Mouse (Mus musculus) limb, embryonic 10.5 days (tissue): ENCODE measurements at regions not wholly inside any gene's neighbourhood (a gene's known extent, or its start where the extent isn't known, plus 50 kb on each side); places are given as distances from the start of the nearest gene placed in this dataset.
A peak's percentile ranks its signal among the peaks of the same experiment; 100 is the strongest.

ENCODE experiments used
- DNase-seq: peaks from one replicate; pipeline ENCODE4 v3.0.0-alpha.2; 2017; ENCODE audit warnings: low spot score
- H3K27ac ChIP-seq: fragments of 300-500 bp; sonication (generic); 2 replicates; pipeline ENCODE4 v1.5.1; 2016; ENCODE audit warnings: mild to moderate bottlenecking
- H3K27me3 ChIP-seq: fragments of 300-500 bp; sonication (generic); 2 replicates; pipeline ENCODE4 v1.6.1; 2016; ENCODE audit warnings: low read depth, mild to moderate bottlenecking; ENCODE audit not compliant: poor library complexity, severe bottlenecking
- H3K36me3 ChIP-seq: fragments of 300-500 bp; sonication (generic); 2 replicates; pipeline ENCODE4 v1.6.1; 2016; ENCODE audit warnings: mild to moderate bottlenecking, moderate library complexity
- H3K4me1 ChIP-seq: fragments of 300-500 bp; sonication (generic); 2 replicates; pipeline ENCODE4 v1.6.1; 2016
- H3K4me3 ChIP-seq: fragments of 300-500 bp; sonication (generic); 2 replicates; pipeline ENCODE4 v1.5.1; 2016; ENCODE audit warnings: mild to moderate bottlenecking, moderate library complexity
- H3K9me3 ChIP-seq: fragments of 300-500 bp; sonication (generic); replicated peaks from 2 replicates; pipeline ENCODE4 v1.6.1; 2016; ENCODE audit warnings: mild to moderate bottlenecking
- WGBS: fragments of 180-500 bp; shearing (Covaris S2); methylation state at CpG from one replicate; pipeline ENCODE4 v1.1.7; 2016; 5-methylcytosine and 5-hydroxymethylcytosine counted together

GRCm38 (mm10) chr5:111675673-111676261 lies 58.0 kb upstream of the Gm26897 start:
- H3K9me3 ChIP-seq: no peaks in the 10 kb centered on the region
- peaks cover 32% of the 10 kb centered on the region for H3K4me1 ChIP-seq
- DNase-seq: no peak
- H3K36me3 ChIP-seq: no peaks in the 10 kb centered on the region
- WGBS: 22% methylated on average over 8 of the region's 8 CpGs
- no peak overlapping the region for H3K4me3 ChIP-seq
- H3K27ac ChIP-seq: peak overlapping the region; percentile 64
- peaks cover 85% of the 10 kb centered on the region for H3K27me3 ChIP-seq

DNA sequence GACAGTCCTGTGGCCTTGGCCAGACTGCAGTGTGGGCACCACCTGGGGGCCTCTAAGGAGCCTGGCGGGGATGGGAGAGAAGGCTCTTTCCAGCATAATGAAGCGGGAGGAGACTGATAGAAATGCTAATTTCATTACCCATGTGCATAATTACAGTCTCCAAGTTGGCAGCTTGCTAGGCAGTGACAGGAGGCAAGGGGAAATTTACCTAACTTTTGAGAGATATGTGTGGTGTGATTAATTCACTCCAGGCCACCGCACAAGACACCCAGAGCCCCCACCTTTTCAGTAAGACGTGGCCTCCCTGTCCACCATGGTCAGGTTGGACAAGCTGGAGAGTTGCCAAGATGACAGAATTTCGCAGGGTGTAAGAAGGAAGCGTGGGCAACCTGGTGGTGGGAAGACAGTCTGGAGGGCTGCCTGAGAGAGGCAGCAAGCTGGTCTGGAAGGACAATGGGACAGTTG lies 55.8 kb upstream of the Gm26897 start:
- H3K27me3 ChIP-seq: peaks cover 89% of the 10 kb centered on the region
- 39% methylated on average over 6 of the region's 6 CpGs for WGBS
- DNase-seq: no peak
- peaks cover 37% of the 10 kb centered on the region for H3K4me1 ChIP-seq
- H3K4me3 ChIP-seq: no peak overlapping the region
- no peaks in the 10 kb centered on the region for H3K36me3 ChIP-seq
- no peaks in the 10 kb centered on the region for H3K9me3 ChIP-seq
- 0 out of 2 replicates have a peak overlapping the region, but pooled peaks have one; percentile 12 for H3K27ac ChIP-seq

GRCm38 (mm10) chr5:111678496-111678895 lies 55.2 kb upstream of the Gm26897 start:
- Histone ChIP-seq H3K27me3 (peaks cover 94% of the 10 kb centered on the region), H3K27ac (0 out of 2 replicates have a peak overlapping the region, but pooled peaks have one; percentile 12)
- WGBS: 41% methylated on average over 1 of the region's 1 CpGs

GRCm38 (mm10) chr5:111681362-111682028 lies 52.2 kb upstream of the Gm26897 start:
- H3K36me3 ChIP-seq: no peaks in the 10 kb centered on the region
- DNase-seq: no peak
- H3K9me3 ChIP-seq: no peaks in the 10 kb centered on the region
- WGBS: 40% methylated on average over 7 of the region's 7 CpGs
- peaks cover 86% of the 10 kb centered on the region for H3K27me3 ChIP-seq
- H3K27ac ChIP-seq: peak overlapping the region; percentile 10; the same call in 1 of the 2 replicates
- no peak overlapping the region for H3K4me3 ChIP-seq
- H3K4me1 ChIP-seq: peaks cover 36% of the 10 kb centered on the region

More at GRCm38 (mm10) chr5:111678496-111678895, 55.2 kb upstream of the Gm26897 start:
- Histone ChIP-seq H3K9me3 (no peaks in the 10 kb centered on the region), H3K4me3 (no peak overlapping the region), H3K36me3 (no peaks in the 10 kb centered on the region), H3K4me1 (peaks cover 37% of the 10 kb centered on the region)
- DNase-seq: no peak

DNA sequence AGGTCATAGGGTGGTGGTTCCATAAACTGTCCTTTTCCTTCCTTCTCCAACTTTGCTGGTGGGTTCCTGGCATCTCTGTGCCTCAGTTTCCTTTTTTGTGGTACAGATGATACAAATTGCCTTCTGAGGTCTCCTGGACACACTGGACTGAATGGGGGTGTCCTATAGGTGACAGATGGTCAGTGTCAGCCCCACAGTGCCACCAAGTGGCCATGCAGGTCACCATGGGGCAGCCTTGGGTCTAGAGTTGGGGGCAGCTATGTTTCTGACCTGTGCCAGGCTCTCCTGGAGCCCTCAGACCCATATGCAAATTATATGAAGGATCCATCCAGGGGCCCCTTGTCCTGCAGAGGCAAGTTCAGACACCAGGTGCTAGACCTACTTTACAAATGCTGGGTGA lies 50.8 kb upstream of the Gm26897 start:
- H3K4me1 ChIP-seq: peaks cover 33% of the 10 kb centered on the region
- no peak overlapping the region for H3K4me3 ChIP-seq
- peaks cover 83% of the 10 kb centered on the region for H3K27me3 ChIP-seq
- no peak overlapping the region for H3K27ac ChIP-seq
- DNase-seq: peak; percentile 46
- no peaks in the 10 kb centered on the region for H3K36me3 ChIP-seq
- H3K9me3 ChIP-seq: no peaks in the 10 kb centered on the region
